Mouse (Mus musculus) spleen, adult 2 months (tissue): Measurements from ENCODE around the gene Klhl29.

ENCODE experiments used
- CTCF ChIP-seq: fragments of 200-500 bp; IDR thresholded peaks from 2 replicates; pipeline ENCODE4 v1.5.1; 2011; ENCODE audit warnings: mild to moderate bottlenecking, inconsistent platforms; ENCODE audit not compliant: insufficient read depth, insufficient read length, insufficient replicate concordance; ENCODE audit errors: extremely low read depth
- POLR2A ChIP-seq: fragments of 200-500 bp; IDR thresholded peaks from 2 replicates; pipeline ENCODE4 v1.6.1; 2011; ENCODE audit warnings: low read depth, low read length, inconsistent platforms

GRCm38 (mm10) chr12:5107795-5108194 lies 267.7 kb downstream of the Klhl29 start:
- TF ChIP-seq CTCF (no peak), POLR2A (no peak)
